In genomic region chrX:112601306-112602120, GRCm38 (mm10) we compare ENCODE assay signal across 9 mouse cellular contexts. TPM values are rescaled to one million over a fixed set of nuclear protein-coding genes. Genes with fewer than 3 reads are reported as not detected.
DNase-seq lines count a peak whose midpoint lies in the region; ATAC-seq and TF ChIP-seq lines count a peak whose summit lies in the region.
"Had no signal": no experiment of that assay in that cellular context is flagged by ENCODE, and none has a peak within 500 bp of the region (broad histone marks: within the 10 kb centered on the region; RNA-seq: fewer than 3 reads in every experiment).

No protein-coding gene starts in this region.

- WGBS in heart, embryonic 16.5 days, result 10% methylated on average over 44 of the region's 81 CpGs
- WGBS in liver, embryonic 14.5 days (ENCODE audit: insufficient replicate concordance), result 9% methylated on average over 67 of the region's 81 CpGs
- 25% methylated on average over 30 of the region's 81 CpGs for WGBS in neural tube, embryonic 14.5 days

- DNase-seq in gastrocnemius, postnatal 10 days, result peak; percentile 9
- no peak for DNase-seq in gastrocnemius, adult 18-20 months (ENCODE audit: low spot score)
- DNase-seq in kidney, postnatal 14 days, result peak; percentile 29
- DNase-seq in liver, embryonic 14.5 days (ENCODE audit: low read depth in 3 of 3, low spot score in 3 of 3), result no peak
- DNase-seq in urinary bladder, postnatal 4 days (ENCODE audit: low spot score in 2 of 2), result peak; percentile 17 to 57

- H3K9ac ChIP-seq in heart, embryonic 16.5 days (ENCODE audit: low read length), result peak overlapping the region; percentile 79
- no peak overlapping the region for H3K9ac ChIP-seq in liver, embryonic 14.5 days (replicated peaks)
- H3K9ac ChIP-seq in neural tube, embryonic 14.5 days (replicated peaks; ENCODE audit: low read depth, low read length), result peak overlapping the region; percentile 81

- H3K4me2 ChIP-seq in heart, embryonic 16.5 days (ENCODE audit: low read depth, low read length), result peak overlapping the region; percentile 68
- peak overlapping the region; percentile 53 for H3K4me2 ChIP-seq in liver, embryonic 14.5 days (ENCODE audit: low read depth)
- peak overlapping the region; percentile 42 for H3K4me2 ChIP-seq in neural tube, embryonic 14.5 days (ENCODE audit: low read depth, low read length)

- no peak for TF ChIP-seq POLR2A in cortical plate, adult 2 months (IDR thresholded peaks at IDR 0.05; ENCODE audit: extremely low read depth, insufficient read depth, low read length)

- ATAC-seq in heart, embryonic 16.5 days (replicated peaks; ENCODE audit: extremely low read depth, insufficient read depth, low FRiP score), result peak; percentile 37
- peak; percentile 21; the same call in 1 of the 2 replicates for ATAC-seq in liver, embryonic 14.5 days (ENCODE audit: insufficient read depth)
- peak; percentile 71 for ATAC-seq in neural tube, embryonic 14.5 days (ENCODE audit: low read depth)

- TF ChIP-seq EP300 in liver, embryonic 14.5 days (IDR thresholded peaks at IDR 0.05; ENCODE audit: low read depth), result no peak

- no peaks in the 10 kb centered on the region for H3K36me3 ChIP-seq in heart, embryonic 16.5 days (ENCODE audit: control insufficient read depth, insufficient read depth)
- no peaks in the 10 kb centered on the region for H3K36me3 ChIP-seq in liver, embryonic 14.5 days (replicated peaks; ENCODE audit: control insufficient read depth, insufficient read depth, low read depth)
- no peaks in the 10 kb centered on the region for H3K36me3 ChIP-seq in neural tube, embryonic 14.5 days (ENCODE audit: control insufficient read depth, insufficient read depth, low read length)

- no peaks in the 10 kb centered on the region for H3K27me3 ChIP-seq in heart, embryonic 16.5 days (ENCODE audit: control insufficient read depth, insufficient read depth, low read length)
- peaks cover 11% of the 10 kb centered on the region for H3K27me3 ChIP-seq in liver, embryonic 14.5 days (ENCODE audit: control insufficient read depth, insufficient read depth, low read length)
- no peaks in the 10 kb centered on the region for H3K27me3 ChIP-seq in neural tube, embryonic 14.5 days (ENCODE audit: control insufficient read depth, insufficient read depth, low read length)

- H3K4me3 ChIP-seq in cortical plate, adult 2 months (ENCODE audit: insufficient read depth, low read length), result peak overlapping the region; percentile 48
- peak overlapping the region; percentile 71 for H3K4me3 ChIP-seq in heart, embryonic 16.5 days (ENCODE audit: low read length)
- peak overlapping the region; percentile 49 to 50 for H3K4me3 ChIP-seq in liver, embryonic 14.5 days (ENCODE audit: insufficient read depth in 1 of 2, low read depth in 2 of 2, low read length in 2 of 2)
- peak overlapping the region; percentile 61 for H3K4me3 ChIP-seq in neural tube, embryonic 14.5 days (ENCODE audit: low read depth, low read length)

- H3K9me3 ChIP-seq in heart, embryonic 16.5 days (replicated peaks; ENCODE audit: control insufficient read depth, low read length), result no peaks in the 10 kb centered on the region
- H3K9me3 ChIP-seq in liver, embryonic 14.5 days (ENCODE audit: control insufficient read depth, low read length), result no peaks in the 10 kb centered on the region
- no peaks in the 10 kb centered on the region for H3K9me3 ChIP-seq in neural tube, embryonic 14.5 days (ENCODE audit: control insufficient read depth, low read length)

- no peak for TF ChIP-seq CTCF in cortical plate, adult 2 months (IDR thresholded peaks at IDR 0.05; ENCODE audit: extremely low read depth, insufficient read depth, low read length)
- TF ChIP-seq CTCF in liver, embryonic 14.5 days (IDR thresholded peaks at IDR 0.05; ENCODE audit: low read depth), result no peak

- no peak overlapping the region for H3K27ac ChIP-seq in cortical plate, adult 2 months (ENCODE audit: insufficient read depth, low read length)
- H3K27ac ChIP-seq in heart, embryonic 16.5 days (ENCODE audit: low read length), result peak overlapping the region; percentile 43; the same call in 1 of the 2 replicates
- H3K27ac ChIP-seq in liver, embryonic 14.5 days, result no peak overlapping the region
- H3K27ac ChIP-seq in neural tube, embryonic 14.5 days (ENCODE audit: low read depth, low read length), result peak overlapping the region; percentile 90

- H3K4me1 ChIP-seq in cortical plate, adult 2 months (ENCODE audit: control insufficient read depth, insufficient read depth, low read length), result no peaks in the 10 kb centered on the region
- no peaks in the 10 kb centered on the region for H3K4me1 ChIP-seq in heart, embryonic 16.5 days (ENCODE audit: control insufficient read depth, insufficient read depth, low read length)
- H3K4me1 ChIP-seq in liver, embryonic 14.5 days (replicated peaks; ENCODE audit: control insufficient read depth in 2 of 2, insufficient read depth in 2 of 2, low read length in 1 of 2), result no peaks in the 10 kb centered on the region
- H3K4me1 ChIP-seq in neural tube, embryonic 14.5 days (ENCODE audit: control insufficient read depth, insufficient read depth, low read length), result no peaks in the 10 kb centered on the region

RNA-seq across cellular contexts. Expression of gene Zfp711, which starts 1.2 kb away (rescaled TPM):
- total RNA-seq in gastrocnemius, postnatal 10 days (2021), result 1 to 10 TPM; 1.2 to 1.4 TPM
- total RNA-seq in gastrocnemius, adult 18-20 months (2021), result under 1 TPM in 1 of 2 experiments, not detected in 1; 0.12 TPM
- 8.9 and 9.1 TPM in 2 replicates for polyA plus RNA-seq in cortical plate, adult 2 months (2012; rRNA removed)
- 4.8 and 6.7 TPM in 2 replicates for polyA plus RNA-seq in heart, embryonic 16.5 days (2015; fragmentation: Nextera tagmentation; extraction: Ambion mirVana)
- polyA plus RNA-seq in liver, embryonic 14.5 days (2012; rRNA removed), result 0.25 and 0.51 TPM in 2 replicates
- 0.48 and 0.70 TPM in 2 replicates for polyA plus RNA-seq in liver, embryonic 14.5 days (2014; fragmentation: Nextera tagmentation; extraction: Ambion mirVana)
- polyA plus RNA-seq in neural tube, embryonic 14.5 days (2014; fragmentation: Nextera tagmentation; extraction: Ambion mirVana), result 45.5 and 49.7 TPM in 2 replicates
- polyA plus RNA-seq: C2C12 had no signal

Comparison
In these comparisons a context has a peak if more than half of its experiments do, and no peak if none do; other contexts are left out.
1. DNase-seq: peak in gastrocnemius, postnatal 10 days (single experiment), kidney, postnatal 14 days (single experiment) and urinary bladder, postnatal 4 days (2 of 2); none in gastrocnemius, adult 18-20 months (single experiment) and liver, embryonic 14.5 days (0 of 3).
2. H3K27ac ChIP-seq: peak in heart, embryonic 16.5 days (single experiment) and neural tube, embryonic 14.5 days (single experiment); none in cortical plate, adult 2 months (single experiment) and liver, embryonic 14.5 days (single experiment).
3. ATAC-seq: peak in every context shown above with its lines; median percentile 71 in neural tube, embryonic 14.5 days; 37 in heart, embryonic 16.5 days; 21 in liver, embryonic 14.5 days.
4. Peak in every context shown above with its lines, with median percentiles within 50 percentile points of each other: H3K4me3 ChIP-seq and H3K4me2 ChIP-seq.